Mouse (Mus musculus) heart, postnatal 0 days (tissue): ENCODE results near the gene Suox. TPM values are rescaled to one million over a fixed set of nuclear protein-coding genes. Genes with fewer than 3 reads are reported as not detected.
A peak's percentile ranks its signal among the peaks of the same experiment; 100 is the strongest.

Experiments
- ATAC-seq: fragments of 200-750 bp; cut with Nextera tagmentation; 2 replicates; pipeline ENCODE4 v1.8.0; 2017; ENCODE audit warnings: low read depth, moderate number of reproducible peaks, moderate library complexity; ENCODE audit not compliant: insufficient read depth
- DNase-seq: peaks from one replicate; pipeline ENCODE4 v3.0.0-alpha.2; 2016; ENCODE audit warnings: low spot score
- H3K27ac ChIP-seq: fragments of 300-500 bp; sonication (generic); 2 replicates; pipeline ENCODE4 v1.5.1; 2014; ENCODE audit warnings: low read depth, mild to moderate bottlenecking
- H3K27me3 ChIP-seq: fragments of 300-500 bp; sonication (generic); 2 replicates; pipeline ENCODE4 v1.6.1; 2014; ENCODE audit warnings: low read length, mixed read lengths; ENCODE audit not compliant: control insufficient read depth, insufficient read depth
- H3K36me3 ChIP-seq: fragments of 300-500 bp; sonication (generic); replicated peaks from 2 replicates; pipeline ENCODE4 v1.6.1; 2014; ENCODE audit warnings: low read length, mixed read lengths; ENCODE audit not compliant: control insufficient read depth, insufficient read depth
- H3K4me1 ChIP-seq: fragments of 300-500 bp; sonication (generic); 2 replicates; pipeline ENCODE4 v1.6.1; 2014; ENCODE audit warnings: antibody characterized with exemption; ENCODE audit not compliant: control insufficient read depth, insufficient read depth
- H3K4me2 ChIP-seq: fragments of 300-500 bp; sonication (generic); 2 replicates; pipeline ENCODE4 v1.6.1; 2014; ENCODE audit warnings: low read depth, mild to moderate bottlenecking, low read length, moderate library complexity
- H3K4me3 ChIP-seq: fragments of 300-500 bp; sonication (generic); 2 replicates; pipeline ENCODE4 v1.5.1; 2014; ENCODE audit warnings: low read depth, low read length
- H3K9ac ChIP-seq: fragments of 300-500 bp; sonication (generic); replicated peaks from 2 replicates; pipeline ENCODE4 v1.6.1; 2014; ENCODE audit warnings: low read depth, low read length, mixed read lengths
- H3K9me3 ChIP-seq: fragments of 300-500 bp; sonication (generic); replicated peaks from 2 replicates; pipeline ENCODE4 v1.6.1; 2016; ENCODE audit warnings: low read length; ENCODE audit not compliant: control insufficient read depth
- CTCF ChIP-seq: IDR thresholded peaks from 2 replicates; pipeline ENCODE4 v1.5.1; 2016; ENCODE audit warnings: antibody characterized with exemption, control low read depth, low read depth
- EP300 ChIP-seq: IDR thresholded peaks from 2 replicates; pipeline ENCODE4 v1.6.1; 2016; ENCODE audit warnings: antibody characterized with exemption, low read depth
- WGBS: fragments of 180-500 bp; shearing (Covaris S2); extraction: QIAGEN DNeasy Blood & Tissue Kit; methylation state at CpG from one replicate; pipeline ENCODE4 v1.1.7; 2014; 5-methylcytosine and 5-hydroxymethylcytosine counted together
- polyA plus RNA-seq: library from polyadenylated mRNA; unstranded; fragments of >200 nt; fragmentation: Nextera tagmentation; extraction: Ambion mirVana; gene quantifications from 2 replicates; pipeline ENCODE4 v1.2.1, GENCODE M21; 2015
- total RNA-seq: library from RNA; depleted of rRNA; stranded (reverse); fragments of >200 nt; gene quantifications from 2 replicates; pipeline ENCODE4 v1.2.3, GENCODE M21; 2014; ENCODE audit warnings: low replicate concordance

Gene Suox
- total and polyA plus RNA-seq, 2 experiments from 2014 or later: 12.5 to 17.2 TPM

- H3K27ac ChIP-seq: peak within 1 kb of the TSS; percentile 93
- H3K4me1 ChIP-seq: peaks cover 14% of the 10 kb centered on the region
- H3K4me2 ChIP-seq: peak within 1 kb of the TSS; percentile 68
- ATAC-seq (no peak), DNase-seq (no peak)
- TF ChIP-seq EP300: no peak
- TF ChIP-seq CTCF: no peak
- 27% methylated on average over 4 of the region's 4 CpGs for WGBS
- peaks cover 20% of the 10 kb centered on the region for H3K36me3 ChIP-seq
- H3K9me3 ChIP-seq: no peaks in the 10 kb centered on the region
- H3K4me3 ChIP-seq: peak within 1 kb of the TSS; percentile 78
- no peaks in the 10 kb centered on the region for H3K27me3 ChIP-seq
- H3K9ac ChIP-seq: peak within 1 kb of the TSS; percentile 63
These were observed 30.0 kb upstream of the Suox start, which contains the start of gene Pmel for GRCm38 (mm10) chr10:128703895-128704294. Pmel (plus strand) TSS chr10:128704195.

GRCm38 (mm10) chr10:128702328-128703007 lies 28.6 kb upstream of the Suox start:
- TF ChIP-seq EP300 (no peak), CTCF (no peak)
- Histone ChIP-seq H3K4me1 (peaks cover 16% of the 10 kb centered on the region), H3K9ac (no peak overlapping the region), H3K36me3 (peaks cover 20% of the 10 kb centered on the region), H3K4me3 (no peak overlapping the region), H3K4me2 (no peak overlapping the region), H3K27me3 (no peaks in the 10 kb centered on the region), H3K9me3 (no peaks in the 10 kb centered on the region), H3K27ac (no peak overlapping the region)
- WGBS: 39% methylated on average over 6 of the region's 6 CpGs
- ATAC-seq (no peak), DNase-seq (no peak)

- Histone ChIP-seq H3K4me3 (no peak overlapping the region), H3K4me1 (peaks cover 16% of the 10 kb centered on the region), H3K4me2 (no peak overlapping the region), H3K27me3 (no peaks in the 10 kb centered on the region), H3K9me3 (no peaks in the 10 kb centered on the region), H3K27ac (no peak overlapping the region), H3K9ac (no peak overlapping the region), H3K36me3 (peaks cover 20% of the 10 kb centered on the region)
- WGBS: 93% methylated on average over 5 of the region's 5 CpGs
- no peak for TF ChIP-seq CTCF
- TF ChIP-seq EP300: no peak
- ATAC-seq (no peak), DNase-seq (no peak)
These were observed 26.8 kb upstream of the Suox start for GRCm38 (mm10) chr10:128700712-128701111.

- 47% methylated on average over 11 of the region's 11 CpGs for WGBS
- ATAC-seq (no peak), DNase-seq (no peak)
- TF ChIP-seq CTCF (no peak), EP300 (no peak)
- Histone ChIP-seq H3K27ac (peak overlapping the region; percentile 37), H3K9ac (no peak overlapping the region), H3K36me3 (peaks cover 20% of the 10 kb centered on the region), H3K4me2 (no peak overlapping the region), H3K4me3 (no peak overlapping the region), H3K4me1 (peaks cover 23% of the 10 kb centered on the region), H3K9me3 (no peaks in the 10 kb centered on the region), H3K27me3 (no peaks in the 10 kb centered on the region)
These were observed 25.7 kb upstream of the Suox start for GRCm38 (mm10) chr10:128699611-128700010.

GRCm38 (mm10) chr10:128699006-128699405 lies 25.1 kb upstream of the Suox start:
- Histone ChIP-seq H3K4me3 (no peak overlapping the region), H3K27me3 (no peaks in the 10 kb centered on the region), H3K36me3 (peaks cover 20% of the 10 kb centered on the region), H3K9ac (no peak overlapping the region), H3K9me3 (no peaks in the 10 kb centered on the region), H3K4me1 (peaks cover 26% of the 10 kb centered on the region), H3K27ac (0 out of 2 replicates have a peak overlapping the region, but pooled peaks have one; percentile 16), H3K4me2 (no peak overlapping the region)
- WGBS: 73% methylated on average over 5 of the region's 5 CpGs
- ATAC-seq (no peak), DNase-seq (no peak)
- TF ChIP-seq EP300: no peak
- TF ChIP-seq CTCF: no peak
